Mouse (Mus musculus) liver, postnatal 0 days (tissue): Measurements from ENCODE around the gene Zcchc14. TPM values are rescaled to one million over a fixed set of nuclear protein-coding genes. Genes with fewer than 3 reads are reported as not detected.

Experiments
- ATAC-seq: fragments of 200-750 bp; cut with Nextera tagmentation; 2 replicates; pipeline ENCODE4 v1.8.0; 2017; ENCODE audit warnings: mild to moderate bottlenecking, moderate library complexity
- DNase-seq: peaks from one replicate; pipeline ENCODE4 v3.0.0-alpha.2; 2016
- H3K27ac ChIP-seq: fragments of 300-500 bp; sonication (generic); 2 replicates; pipeline ENCODE4 v1.5.1; 2014; ENCODE audit warnings: antibody characterized with exemption, moderate library complexity, mild to moderate bottlenecking, low read depth
- H3K27me3 ChIP-seq: fragments of 300-500 bp; sonication (generic); 2 replicates; pipeline ENCODE4 v1.6.1; 2014; ENCODE audit warnings: low read length, control low read depth, mixed read lengths; ENCODE audit not compliant: insufficient read depth
- H3K36me3 ChIP-seq: fragments of 300-500 bp; sonication (generic); replicated peaks from 2 replicates; pipeline ENCODE4 v1.6.1; 2014; ENCODE audit warnings: mild to moderate bottlenecking, control low read depth, low read length, moderate library complexity, mixed read lengths; ENCODE audit not compliant: insufficient read depth
- H3K4me1 ChIP-seq: fragments of 300-500 bp; sonication (generic); 2 replicates; pipeline ENCODE4 v1.6.1; 2014; ENCODE audit warnings: antibody characterized with exemption, mild to moderate bottlenecking, control low read depth; ENCODE audit not compliant: insufficient read depth
- H3K4me2 ChIP-seq: fragments of 300-500 bp; sonication (generic); 2 replicates; pipeline ENCODE4 v1.6.1; 2014; ENCODE audit warnings: low read depth, mild to moderate bottlenecking, low read length, moderate library complexity, mixed read lengths
- H3K4me3 ChIP-seq: fragments of 300-500 bp; sonication (generic); 2 replicates; pipeline ENCODE4 v1.5.1; 2014; ENCODE audit warnings: low read depth, low read length
- H3K9ac ChIP-seq: fragments of 300-500 bp; sonication (generic); replicated peaks from 2 replicates; pipeline ENCODE4 v1.6.1; 2014; ENCODE audit warnings: mild to moderate bottlenecking, moderate library complexity
- H3K9me3 ChIP-seq: fragments of 300-500 bp; sonication (generic); 2 replicates; pipeline ENCODE4 v1.6.1; 2016; ENCODE audit warnings: mild to moderate bottlenecking, control low read depth, low read length, mixed read lengths
- CTCF ChIP-seq: sonication (generic); IDR thresholded peaks from 2 replicates; pipeline ENCODE4 v1.5.1; 2016; ENCODE audit warnings: antibody characterized with exemption, low read depth
- EP300 ChIP-seq: IDR thresholded peaks from 2 replicates; pipeline ENCODE4 v1.6.1; 2016; ENCODE audit warnings: antibody characterized with exemption, low read depth, mild to moderate bottlenecking
- WGBS: fragments of 180-500 bp; shearing (Covaris S2); extraction: QIAGEN DNeasy Blood & Tissue Kit; methylation state at CpG from one replicate; pipeline ENCODE4 v1.1.7; 2014; ENCODE audit not compliant: insufficient replicate concordance; 5-methylcytosine and 5-hydroxymethylcytosine counted together
- polyA plus RNA-seq: library from polyadenylated mRNA; unstranded; fragments of >200 nt; fragmentation: Nextera tagmentation; extraction: Ambion mirVana; gene quantifications from 2 replicates; pipeline ENCODE4 v1.2.1, GENCODE M21; 2015

The Zcchc14 gene
- polyA plus RNA-seq, 1 experiment from 2014 or later: 2.3 TPM

GRCm38 (mm10) chr8:121688496-121688895, 35.8 kb upstream of the Zcchc14 start:
- Histone ChIP-seq H3K4me1 (no peaks in the 10 kb centered on the region), H3K9ac (no peak overlapping the region), H3K27me3 (no peaks in the 10 kb centered on the region), H3K36me3 (no peaks in the 10 kb centered on the region), H3K4me3 (no peak overlapping the region), H3K4me2 (no peak overlapping the region), H3K27ac (no peak overlapping the region), H3K9me3 (no peaks in the 10 kb centered on the region)
- TF ChIP-seq EP300 (no peak), CTCF (no peak)
- DNase-seq (no peak), ATAC-seq (no peak)
- WGBS: 47% methylated on average over 5 of the region's 5 CpGs

- no peak for TF ChIP-seq CTCF
- TF ChIP-seq EP300: no peak
- 43% methylated on average over 11 of the region's 14 CpGs for WGBS
- no peak for DNase-seq
Measured at GRCm38 (mm10) chr8:121687455-121688161, 34.9 kb upstream of the Zcchc14 start.

GRCm38 (mm10) chr8:121685419-121685818, 32.7 kb upstream of the Zcchc14 start:
- DNase-seq (peak; percentile 64), ATAC-seq (no peak)
- no peak overlapping the region for H3K4me2 ChIP-seq
- no peak overlapping the region for H3K4me3 ChIP-seq
- no peaks in the 10 kb centered on the region for H3K27me3 ChIP-seq
- no peaks in the 10 kb centered on the region for H3K9me3 ChIP-seq
- H3K4me1 ChIP-seq: no peaks in the 10 kb centered on the region
- no peak overlapping the region for H3K9ac ChIP-seq
- TF ChIP-seq CTCF (peak; percentile 74), EP300 (no peak)
- H3K36me3 ChIP-seq: no peaks in the 10 kb centered on the region
- no peak overlapping the region for H3K27ac ChIP-seq
- 13% methylated on average over 4 of the region's 4 CpGs for WGBS

More at GRCm38 (mm10) chr8:121687455-121688161, 34.9 kb upstream of the Zcchc14 start:
- Histone ChIP-seq H3K4me3 (no peak overlapping the region), H3K27me3 (no peaks in the 10 kb centered on the region), H3K9ac (no peak overlapping the region), H3K4me2 (no peak overlapping the region), H3K27ac (no peak overlapping the region), H3K9me3 (no peaks in the 10 kb centered on the region), H3K4me1 (no peaks in the 10 kb centered on the region), H3K36me3 (no peaks in the 10 kb centered on the region)
- ATAC-seq: no peak

DNA sequence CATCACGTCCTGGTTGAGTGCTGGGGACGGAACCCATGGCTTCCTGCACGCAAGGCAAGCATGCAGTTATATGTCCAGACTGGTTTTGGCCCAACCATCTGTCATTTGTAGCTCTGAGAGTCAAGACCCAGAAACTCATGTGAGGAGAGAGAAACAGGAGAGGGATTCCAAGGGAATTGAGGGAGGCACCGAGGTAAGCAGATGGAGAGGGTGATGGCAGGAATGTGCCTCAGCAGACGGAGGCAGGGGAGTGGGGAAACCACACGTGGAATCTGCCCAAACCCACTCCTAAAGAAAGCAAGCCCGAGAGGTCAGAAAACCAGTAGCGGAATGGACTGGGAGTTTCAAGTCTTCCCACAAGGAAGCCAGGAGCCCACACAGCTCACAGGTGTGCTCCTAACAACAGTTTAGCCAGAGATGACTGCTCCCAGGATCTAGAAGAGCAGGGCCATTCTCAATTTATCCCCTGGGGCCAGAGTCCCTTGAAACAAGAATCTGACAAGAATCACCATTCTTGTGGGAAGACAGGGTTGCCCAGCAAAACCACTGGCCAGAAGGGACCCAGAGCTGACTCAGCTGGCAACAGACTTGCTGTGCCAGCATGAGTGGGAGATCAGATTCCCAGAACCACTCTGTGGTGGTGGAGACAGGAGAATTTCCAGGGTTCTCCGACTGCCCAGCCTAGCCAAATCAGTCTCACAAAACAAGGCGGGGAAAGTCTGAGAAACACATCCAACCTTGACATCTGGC, 30.6 kb upstream of the Zcchc14 start:
- no peak overlapping the region for H3K4me3 ChIP-seq
- no peaks in the 10 kb centered on the region for H3K27me3 ChIP-seq
- H3K4me2 ChIP-seq: no peak overlapping the region
- ATAC-seq (no peak), DNase-seq (no peak)
- H3K9ac ChIP-seq: no peak overlapping the region
- H3K9me3 ChIP-seq: no peaks in the 10 kb centered on the region
- H3K4me1 ChIP-seq: no peaks in the 10 kb centered on the region
- TF ChIP-seq CTCF (no peak), EP300 (no peak)
- 65% methylated on average over 10 of the region's 10 CpGs for WGBS
- no peaks in the 10 kb centered on the region for H3K36me3 ChIP-seq
- H3K27ac ChIP-seq: no peak overlapping the region

DNA sequence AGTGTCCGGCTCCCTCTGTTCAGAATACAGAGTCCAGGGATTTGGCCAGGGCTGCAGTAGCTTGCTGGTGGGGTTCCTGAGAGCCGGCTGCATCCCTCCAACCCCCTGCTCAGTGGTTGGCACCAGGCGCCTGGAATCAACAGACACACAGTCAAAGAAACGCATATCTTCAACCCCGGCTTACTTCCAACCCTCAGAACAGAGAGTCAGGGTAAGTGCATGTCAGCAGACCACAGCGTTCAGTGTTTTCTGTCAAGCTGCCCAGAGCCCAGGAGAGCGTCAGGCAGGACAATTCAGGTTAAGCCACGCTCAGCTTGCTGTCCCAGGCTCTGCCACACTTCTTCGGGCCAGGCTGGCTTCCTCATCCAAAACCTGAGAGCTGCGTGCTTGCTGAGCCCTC, 28.8 kb upstream of the Zcchc14 start:
- Histone ChIP-seq H3K9me3 (no peaks in the 10 kb centered on the region), H3K36me3 (no peaks in the 10 kb centered on the region), H3K4me3 (no peak overlapping the region), H3K4me2 (no peak overlapping the region), H3K27ac (no peak overlapping the region), H3K4me1 (no peaks in the 10 kb centered on the region), H3K9ac (no peak overlapping the region), H3K27me3 (no peaks in the 10 kb centered on the region)
- no peak for TF ChIP-seq EP300
- no peak for TF ChIP-seq CTCF
- no peak for DNase-seq
- 53% methylated on average over 10 of the region's 10 CpGs for WGBS
- ATAC-seq: no peak

GRCm38 (mm10) chr8:121680896-121681295, 28.2 kb upstream of the Zcchc14 start:
- TF ChIP-seq CTCF (no peak), EP300 (no peak)
- no peak overlapping the region for H3K4me3 ChIP-seq
- ATAC-seq (no peak), DNase-seq (no peak)
- no peaks in the 10 kb centered on the region for H3K27me3 ChIP-seq
- H3K4me2 ChIP-seq: no peak overlapping the region
- no peak overlapping the region for H3K9ac ChIP-seq
- H3K36me3 ChIP-seq: no peaks in the 10 kb centered on the region
- no peak overlapping the region for H3K27ac ChIP-seq
- WGBS: 81% methylated on average over 4 of the region's 4 CpGs
- no peaks in the 10 kb centered on the region for H3K9me3 ChIP-seq
- H3K4me1 ChIP-seq: no peaks in the 10 kb centered on the region
